Mouse (Mus musculus) hindbrain, postnatal 0 days (tissue): ENCODE measurements at regions not wholly inside any gene's neighbourhood (a gene's known extent, or its start where the extent isn't known, plus 50 kb on each side); places are given as distances from the start of the nearest gene placed in this dataset.

Experiments
- ATAC-seq: fragments of 200-750 bp; cut with Nextera tagmentation; 2 replicates; pipeline ENCODE4 v1.8.0; 2017; ENCODE audit warnings: mild to moderate bottlenecking, moderate TSS enrichment, moderate library complexity
- DNase-seq: peaks from one replicate; pipeline ENCODE4 v3.0.0-alpha.2; 2015; ENCODE audit warnings: low spot score
- H3K27ac ChIP-seq: fragments of 300-500 bp; sonication (generic); 2 replicates; pipeline ENCODE4 v1.5.1; 2014; ENCODE audit warnings: mild to moderate bottlenecking
- H3K27me3 ChIP-seq: fragments of 300-500 bp; sonication (generic); 2 replicates; pipeline ENCODE4 v1.6.1; 2014; ENCODE audit warnings: low read length, mixed read lengths; ENCODE audit not compliant: insufficient read depth
- H3K36me3 ChIP-seq: fragments of 300-500 bp; sonication (generic); 2 replicates; pipeline ENCODE4 v1.6.1; 2014; ENCODE audit warnings: low read length, mixed read lengths; ENCODE audit not compliant: insufficient read depth
- H3K4me1 ChIP-seq: fragments of 300-500 bp; sonication (generic); 2 replicates; pipeline ENCODE4 v1.6.1; 2014; ENCODE audit warnings: antibody characterized with exemption, low read length, mixed read lengths; ENCODE audit not compliant: insufficient read depth
- H3K4me2 ChIP-seq: fragments of 300-500 bp; sonication (generic); 2 replicates; pipeline ENCODE4 v1.6.1; 2014; ENCODE audit warnings: low read depth, mild to moderate bottlenecking, low read length, moderate library complexity, mixed read lengths
- H3K4me3 ChIP-seq: fragments of 300-500 bp; sonication (generic); 2 replicates; pipeline ENCODE4 v1.5.1; 2014; ENCODE audit warnings: low read length
- H3K9ac ChIP-seq: fragments of 300-500 bp; sonication (generic); replicated peaks from 2 replicates; pipeline ENCODE4 v1.6.1; 2014; ENCODE audit warnings: mild to moderate bottlenecking, low read length, moderate library complexity, mixed read lengths
- H3K9me3 ChIP-seq: fragments of 300-500 bp; sonication (generic); 2 replicates; pipeline ENCODE4 v1.6.1; 2016; ENCODE audit warnings: low read length, mixed read lengths
- CTCF ChIP-seq: IDR thresholded peaks from 2 replicates; pipeline ENCODE4 v1.5.1; 2016; ENCODE audit warnings: antibody characterized with exemption, control low read depth, low read depth
- WGBS: fragments of 180-500 bp; shearing (Covaris S2); extraction: QIAGEN DNeasy Blood & Tissue Kit; methylation state at CpG from one replicate; pipeline ENCODE4 v1.1.7; 2014; 5-methylcytosine and 5-hydroxymethylcytosine counted together

DNA sequence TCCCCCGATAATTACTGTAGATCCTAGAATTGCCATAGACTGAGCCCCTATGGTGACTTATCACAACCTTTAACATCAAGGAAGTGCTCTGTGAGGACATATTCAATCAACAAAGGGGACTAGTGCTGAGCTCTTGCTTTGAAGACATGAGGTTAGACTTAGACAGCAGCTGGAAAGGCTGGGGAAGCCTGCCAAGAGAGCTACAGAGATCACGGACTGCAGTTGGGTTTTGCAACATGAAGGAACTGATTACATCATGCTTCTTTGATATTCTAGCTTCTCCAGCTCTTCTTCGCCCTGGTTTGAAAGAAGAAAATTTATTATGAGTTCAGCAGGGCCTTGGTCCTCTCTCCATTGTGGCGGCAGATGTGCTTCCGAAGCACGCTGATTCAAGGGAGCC lies 271.2 kb downstream of the C1d start:
- Histone ChIP-seq H3K27ac (no peak overlapping the region), H3K4me1 (no peaks in the 10 kb centered on the region), H3K4me2 (no peak overlapping the region), H3K9ac (no peak overlapping the region), H3K9me3 (no peaks in the 10 kb centered on the region), H3K4me3 (no peak overlapping the region), H3K27me3 (no peaks in the 10 kb centered on the region), H3K36me3 (no peaks in the 10 kb centered on the region)
- ATAC-seq (no peak), DNase-seq (peak; percentile 5)
- TF ChIP-seq CTCF, result no peak
- 88% methylated on average over 6 of the region's 6 CpGs for WGBS

DNA sequence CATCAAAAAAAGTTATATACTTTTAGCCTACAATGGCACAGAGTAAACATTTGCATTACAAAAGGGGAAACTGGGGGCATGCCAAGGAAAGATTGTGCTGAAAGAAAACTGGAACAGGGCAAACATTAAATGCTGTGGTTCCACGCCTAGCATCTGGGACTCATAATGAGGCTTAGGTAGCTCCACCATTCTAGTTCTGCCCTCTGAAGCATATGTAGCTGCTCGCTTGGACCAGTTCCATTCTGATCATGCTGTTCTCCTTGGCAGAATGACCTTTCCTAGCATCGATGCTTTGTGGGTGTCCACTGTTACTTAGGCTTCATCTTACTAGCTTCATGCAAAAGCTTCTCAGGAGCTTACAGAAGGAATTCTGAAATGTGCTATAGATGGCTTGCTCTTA lies 276.3 kb downstream of the C1d start:
- Histone ChIP-seq H3K9ac (no peak overlapping the region), H3K4me2 (no peak overlapping the region), H3K27ac (no peak overlapping the region), H3K27me3 (no peaks in the 10 kb centered on the region), H3K4me1 (no peaks in the 10 kb centered on the region), H3K36me3 (no peaks in the 10 kb centered on the region), H3K4me3 (no peak overlapping the region), H3K9me3 (no peaks in the 10 kb centered on the region)
- no peak for DNase-seq
- 50% methylated on average over 3 of the region's 3 CpGs for WGBS
- no peak for TF ChIP-seq CTCF
- no peak for ATAC-seq

DNA sequence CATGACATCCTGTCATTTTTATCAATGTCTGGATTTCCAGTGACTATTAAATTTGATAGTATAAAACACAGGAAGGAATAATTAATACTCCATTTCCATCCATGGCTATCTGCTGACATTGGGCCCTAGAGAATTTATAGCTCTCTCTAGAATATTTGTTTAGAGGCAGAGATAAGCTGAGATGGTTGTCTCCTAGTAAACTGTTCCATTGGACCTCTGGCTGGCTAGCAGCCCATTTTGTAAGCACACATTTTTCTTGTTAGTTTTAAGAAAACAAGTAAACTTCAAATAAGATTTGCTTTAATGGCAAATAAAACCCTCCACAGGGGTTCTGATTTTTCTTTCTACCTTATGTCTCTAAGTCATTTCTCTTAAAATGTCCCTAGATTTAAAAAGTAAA lies 288.9 kb downstream of the C1d start:
- Histone ChIP-seq H3K9me3 (no peaks in the 10 kb centered on the region), H3K27ac (no peak overlapping the region), H3K4me1 (no peaks in the 10 kb centered on the region), H3K4me3 (no peak overlapping the region), H3K4me2 (no peak overlapping the region), H3K9ac (no peak overlapping the region), H3K36me3 (no peaks in the 10 kb centered on the region), H3K27me3 (no peaks in the 10 kb centered on the region)
- no peak for TF ChIP-seq CTCF
- ATAC-seq (no peak), DNase-seq (no peak)

DNA sequence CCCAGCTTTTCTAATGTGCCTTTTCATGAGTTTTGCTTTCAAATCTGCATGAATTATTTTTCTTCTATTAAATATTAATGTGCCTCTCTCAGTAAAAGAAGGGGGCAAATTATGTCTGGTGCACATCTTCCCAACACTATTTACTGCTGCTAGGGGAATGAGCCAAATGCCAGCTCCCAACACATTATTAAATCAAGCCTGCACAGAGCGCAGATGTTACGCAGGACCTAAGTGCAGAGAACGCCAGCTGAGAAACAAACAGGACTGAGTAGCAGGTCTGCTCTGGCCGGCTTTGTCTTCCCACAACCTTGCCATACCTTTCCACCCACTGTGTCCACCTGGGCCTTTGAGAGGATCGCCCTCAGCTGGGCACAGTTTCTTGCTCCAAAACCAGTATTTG lies 291.8 kb downstream of the C1d start:
- Histone ChIP-seq H3K27me3 (no peaks in the 10 kb centered on the region), H3K9ac (no peak overlapping the region), H3K9me3 (no peaks in the 10 kb centered on the region), H3K4me2 (no peak overlapping the region), H3K4me3 (no peak overlapping the region), H3K36me3 (no peaks in the 10 kb centered on the region), H3K27ac (no peak overlapping the region), H3K4me1 (no peaks in the 10 kb centered on the region)
- no peak for ATAC-seq
- DNase-seq, result no peak
- TF ChIP-seq CTCF, result no peak
- WGBS, result 71% methylated on average over 5 of the region's 5 CpGs

- Histone ChIP-seq H3K27ac (no peak overlapping the region), H3K9ac (no peak overlapping the region), H3K4me3 (no peak overlapping the region), H3K36me3 (no peaks in the 10 kb centered on the region), H3K9me3 (no peaks in the 10 kb centered on the region), H3K4me2 (no peak overlapping the region), H3K27me3 (no peaks in the 10 kb centered on the region), H3K4me1 (no peaks in the 10 kb centered on the region)
- no peak for ATAC-seq
- no peak for DNase-seq
- TF ChIP-seq CTCF, result no peak
- 57% methylated on average over 3 of the region's 3 CpGs for WGBS
Measured at GRCm38 (mm10) chr11:17555276-17555675, 297.9 kb downstream of the C1d start.

DNA sequence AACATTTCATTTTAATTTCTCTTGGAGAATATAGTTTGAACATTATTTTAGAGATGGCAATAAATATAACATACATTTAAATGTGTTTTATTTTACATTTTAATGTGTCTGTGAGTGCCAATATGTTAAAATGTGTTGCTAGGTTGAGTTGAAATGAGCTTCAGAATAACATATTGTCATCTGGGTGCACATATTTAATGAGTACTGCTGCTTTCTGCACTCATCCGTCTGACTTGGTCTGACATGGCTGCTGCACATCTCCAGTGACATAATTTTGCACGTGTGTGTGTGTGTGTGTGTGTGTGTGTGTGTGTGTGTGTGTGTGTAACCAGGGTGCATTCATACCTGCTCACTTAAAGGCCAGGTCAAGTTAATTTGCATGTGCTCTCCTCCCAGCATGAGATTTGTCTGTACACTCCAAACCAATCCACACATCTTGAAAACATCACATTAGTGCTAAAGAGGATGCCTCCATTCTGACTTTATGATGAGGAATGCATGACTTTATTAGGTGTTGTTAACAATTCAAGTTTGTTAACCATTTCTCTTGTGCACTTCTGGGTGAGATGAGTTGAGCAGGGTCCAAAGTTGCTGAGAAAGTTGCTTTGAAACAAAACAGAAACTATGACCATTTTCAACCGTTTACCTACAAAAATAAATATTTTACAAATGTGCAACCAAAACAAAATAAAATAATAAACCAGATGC lies 334.6 kb downstream of the C1d start:
- TF ChIP-seq CTCF, result no peak
- Histone ChIP-seq H3K9ac (no peak overlapping the region), H3K36me3 (no peaks in the 10 kb centered on the region), H3K27ac (no peak overlapping the region), H3K4me2 (no peak overlapping the region), H3K4me1 (no peaks in the 10 kb centered on the region), H3K4me3 (no peak overlapping the region), H3K27me3 (no peaks in the 10 kb centered on the region), H3K9me3 (no peaks in the 10 kb centered on the region)
- WGBS, result 80% methylated on average over 3 of the region's 3 CpGs
- ATAC-seq (no peak), DNase-seq (no peak)

- no peak for DNase-seq
Measured at GRCm38 (mm10) chr11:17603726-17604493, 346.5 kb downstream of the C1d start.

More at GRCm38 (mm10) chr11:17603726-17604493, 346.5 kb downstream of the C1d start:
- H3K9me3 ChIP-seq, result no peaks in the 10 kb centered on the region
- no peak overlapping the region for H3K4me3 ChIP-seq
- no peak overlapping the region for H3K4me2 ChIP-seq
- no peaks in the 10 kb centered on the region for H3K36me3 ChIP-seq
- no peak overlapping the region for H3K9ac ChIP-seq
- 81% methylated on average over 6 of the region's 6 CpGs for WGBS
- no peaks in the 10 kb centered on the region for H3K27me3 ChIP-seq
- no peak for ATAC-seq
- TF ChIP-seq CTCF, result no peak
- H3K27ac ChIP-seq, result no peak overlapping the region
- no peaks in the 10 kb centered on the region for H3K4me1 ChIP-seq
